Mouse (Mus musculus) olfactory bulb, adult 2 months (tissue): ENCODE data around the gene Zfp941.

Experiments
- CTCF ChIP-seq: fragments of 200-500 bp; IDR thresholded peaks from 2 replicates; pipeline ENCODE4 v1.5.1; 2012; ENCODE audit warnings: low read depth, mild to moderate bottlenecking, low read length, moderate library complexity; ENCODE audit not compliant: insufficient read depth
- POLR2A ChIP-seq: fragments of 200-500 bp; IDR thresholded peaks from 2 replicates; pipeline ENCODE4 v1.6.1; 2012; ENCODE audit warnings: mild to moderate bottlenecking, low read depth, low read length, moderate library complexity; ENCODE audit not compliant: insufficient read depth

DNA sequence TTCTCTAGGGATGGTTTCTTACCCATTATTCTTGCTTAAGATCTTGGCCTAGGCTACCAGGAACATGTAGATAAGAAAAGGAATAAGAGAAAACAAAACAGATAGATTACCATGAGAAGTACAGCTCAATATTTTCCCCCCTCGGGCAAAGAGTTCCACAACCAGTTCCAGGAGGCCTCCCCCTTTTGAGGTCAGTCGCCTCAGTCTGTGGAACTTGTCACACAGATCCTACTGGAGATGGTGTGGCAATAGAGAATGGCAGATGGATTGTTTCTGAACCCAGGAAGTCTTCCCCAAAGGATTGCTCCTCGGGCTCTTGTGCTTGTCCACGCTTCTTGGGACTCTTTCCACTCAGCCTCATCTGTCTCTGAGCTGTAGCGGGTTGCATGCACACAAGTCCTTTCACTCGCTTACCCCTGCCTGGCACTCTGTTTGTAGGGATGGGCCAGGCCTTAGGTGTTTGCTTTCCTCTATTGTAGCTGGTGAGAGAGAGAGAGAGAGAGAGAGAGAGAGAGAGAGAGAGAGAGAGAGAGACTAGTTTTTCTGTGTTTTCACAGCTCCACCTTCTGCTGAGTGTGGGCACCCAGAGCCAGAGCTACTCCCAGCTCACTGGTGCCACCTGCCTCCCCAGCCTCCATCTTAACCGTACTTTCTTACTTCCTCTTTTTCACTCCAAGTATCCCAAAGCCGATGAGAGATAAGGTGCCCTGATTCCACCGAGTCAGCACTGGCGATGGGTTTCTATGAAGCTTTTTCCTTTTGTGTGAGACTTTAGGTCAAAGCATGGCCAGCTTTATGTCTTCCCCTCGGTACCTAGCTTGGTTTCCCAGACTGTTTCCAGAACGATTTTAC is 55.9 kb downstream of the Zfp941 start:
- no peak for TF ChIP-seq POLR2A
- no peak for TF ChIP-seq CTCF
